Mouse (Mus musculus) lung, adult 2 months (tissue): ENCODE data around the gene Cdkn2aipnl. TPM values are rescaled to one million over a fixed set of nuclear protein-coding genes. Genes with fewer than 3 reads are reported as not detected.

Source experiments
- DNase-seq: peaks from one replicate; pipeline ENCODE4 v3.0.0; 2022
- H3K4me1 ChIP-seq: fragments of 200-500 bp; 2 replicates; pipeline ENCODE4 v1.6.1; 2011; ENCODE audit warnings: low read length; ENCODE audit not compliant: control insufficient read depth, insufficient read depth
- H3K4me3 ChIP-seq: fragments of 200-500 bp; replicated peaks from 2 replicates; pipeline ENCODE3; 2011; ENCODE audit warnings: low read depth, mild to moderate bottlenecking, control low read depth, low read length; ENCODE audit errors: extremely low read depth
- CTCF ChIP-seq: fragments of 200-500 bp; IDR thresholded peaks from 2 replicates; pipeline ENCODE4 v1.5.1; 2011; ENCODE audit warnings: mild to moderate bottlenecking, low read length, control low read depth; ENCODE audit not compliant: insufficient read depth
- POLR2A ChIP-seq: fragments of 200-500 bp; IDR thresholded peaks from 2 replicates; pipeline ENCODE4 v1.6.1; 2011; ENCODE audit warnings: low read depth, mild to moderate bottlenecking, control low read depth, low read length, borderline replicate concordance; ENCODE audit errors: extremely low read depth
- WGBS: fragments of 180-500 bp; shearing (Covaris S2); methylation state at CpG from one replicate; pipeline ENCODE4 v1.1.7; 2018; 5-methylcytosine and 5-hydroxymethylcytosine counted together
- polyA plus RNA-seq: library from polyadenylated mRNA; depleted of rRNA; stranded (reverse); fragments of >200 nt; gene quantifications from 2 replicates; pipeline ENCODE4 v1.2.3, GENCODE M21; 2012

Cdkn2aipnl gene
- polyA plus RNA-seq, 1 experiment = 19.7 TPM

- WGBS = 91% methylated on average over 8 of the region's 8 CpGs
- H3K4me1 ChIP-seq = no peaks in the 10 kb centered on the region
- TF ChIP-seq CTCF (no peak), POLR2A (no peak)
- DNase-seq = no peak
- no peak overlapping the region for H3K4me3 ChIP-seq
Measured at GRCm38 (mm10) chr11:51961761-51962160, 5.7 kb upstream of the Cdkn2aipnl start.

DNA sequence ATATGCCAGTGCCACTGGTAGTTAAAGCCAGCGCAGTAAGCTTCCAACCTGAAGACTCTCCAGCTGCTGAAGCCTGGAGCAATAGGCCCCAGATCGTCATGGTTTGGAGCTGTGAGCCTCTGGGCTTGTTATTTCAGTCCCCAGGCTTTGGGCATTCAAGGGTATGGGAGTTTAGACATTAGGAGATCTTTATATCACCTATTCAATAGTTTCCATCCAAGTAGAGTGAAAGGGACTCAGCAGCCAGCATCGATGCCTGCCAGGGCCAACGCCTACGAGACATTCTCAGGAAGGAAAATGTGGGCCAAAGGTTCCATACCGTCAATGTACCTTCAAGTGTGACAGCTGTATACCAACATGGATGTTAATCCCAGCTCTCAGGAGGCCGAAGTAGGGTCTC, 5.2 kb upstream of the Cdkn2aipnl start:
- TF ChIP-seq POLR2A = no peak
- no peak for TF ChIP-seq CTCF
- Histone ChIP-seq H3K4me3 (no peak overlapping the region), H3K4me1 (peaks cover 2% of the 10 kb centered on the region; the same call in 1 of the 2 replicates)
- WGBS = 87% methylated on average over 7 of the region's 7 CpGs
- no peak for DNase-seq

DNA sequence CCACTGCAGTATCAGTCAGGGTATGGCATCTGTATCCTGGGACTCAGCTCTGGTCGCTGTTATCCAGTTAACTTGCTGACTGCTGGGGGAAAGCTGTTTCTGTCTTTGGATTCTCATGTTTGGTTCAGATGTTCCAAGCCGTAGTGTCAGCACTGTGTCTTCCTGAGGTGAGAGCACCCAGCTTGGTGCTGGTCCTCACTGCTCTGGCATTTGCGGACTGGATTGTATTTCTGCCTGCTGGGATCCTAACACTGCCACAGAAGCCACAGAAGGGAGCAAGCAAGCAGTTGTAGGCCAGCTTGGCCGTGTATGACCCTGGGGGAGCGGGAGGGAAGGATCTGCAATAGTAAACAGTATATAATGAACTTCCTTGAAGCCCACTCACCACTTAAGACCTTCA, 810 bp upstream of the Cdkn2aipnl start:
- WGBS = 82% methylated on average over 5 of the region's 5 CpGs
- no peak for DNase-seq
- TF ChIP-seq CTCF (no peak), POLR2A (no peak)
- Histone ChIP-seq H3K4me1 (peaks cover 6% of the 10 kb centered on the region), H3K4me3 (no peak overlapping the region)

DNA sequence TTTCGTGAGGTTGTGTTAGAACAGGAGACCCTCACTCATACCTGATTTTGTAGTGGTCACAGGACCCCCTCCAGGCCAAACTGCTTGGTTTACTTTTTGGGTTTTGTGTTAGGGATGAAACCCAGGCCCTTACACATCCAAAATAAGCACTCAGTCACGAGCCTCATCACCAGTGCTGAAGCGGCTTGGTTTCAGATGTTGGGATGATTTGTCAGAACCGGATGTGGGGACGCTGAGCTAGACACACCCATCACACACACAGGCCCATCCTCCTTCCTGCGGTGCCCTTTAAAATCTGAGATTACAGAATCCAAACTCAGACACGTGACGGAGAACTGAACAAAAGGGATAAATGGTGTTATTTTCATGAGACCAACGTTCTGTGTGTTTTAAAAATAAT, 1.4 kb downstream of the Cdkn2aipnl start:
- WGBS = 76% methylated on average over 9 of the region's 9 CpGs
- no peak for TF ChIP-seq CTCF
- TF ChIP-seq POLR2A = no peak
- no peak for DNase-seq
- Histone ChIP-seq H3K4me1 (peaks cover 6% of the 10 kb centered on the region), H3K4me3 (no peak overlapping the region)

DNA sequence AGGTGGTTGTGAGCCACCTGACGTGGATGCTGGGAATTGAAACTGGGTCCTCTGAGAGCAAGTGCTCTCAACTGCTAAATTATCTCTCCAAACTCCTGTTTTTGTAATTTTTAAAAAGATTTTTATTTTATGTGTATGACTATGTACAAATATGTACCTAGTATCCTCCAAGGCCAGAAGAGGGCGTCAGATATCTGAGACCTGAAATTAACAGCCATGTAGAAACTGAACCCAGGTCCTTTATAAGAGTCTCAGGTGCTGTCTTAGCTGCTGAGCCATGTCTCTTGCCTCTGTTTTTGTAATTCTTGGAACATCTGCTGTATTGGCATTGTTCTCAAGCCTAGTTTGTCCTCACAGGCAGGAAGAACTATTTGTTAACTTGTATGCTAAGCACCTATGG, 2.0 kb downstream of the Cdkn2aipnl start:
- WGBS = 91% methylated on average over 2 of the region's 2 CpGs
- DNase-seq = no peak
- no peak for TF ChIP-seq CTCF
- no peak for TF ChIP-seq POLR2A
- H3K4me1 ChIP-seq = peaks cover 6% of the 10 kb centered on the region
- no peak overlapping the region for H3K4me3 ChIP-seq

- TF ChIP-seq POLR2A (no peak), CTCF (no peak)
- WGBS = 90% methylated on average over 6 of the region's 6 CpGs
- no peak overlapping the region for H3K4me3 ChIP-seq
- H3K4me1 ChIP-seq = peaks cover 6% of the 10 kb centered on the region
- DNase-seq = no peak
Measured at GRCm38 (mm10) chr11:51971644-51972043, 4.2 kb downstream of the Cdkn2aipnl start.

DNA sequence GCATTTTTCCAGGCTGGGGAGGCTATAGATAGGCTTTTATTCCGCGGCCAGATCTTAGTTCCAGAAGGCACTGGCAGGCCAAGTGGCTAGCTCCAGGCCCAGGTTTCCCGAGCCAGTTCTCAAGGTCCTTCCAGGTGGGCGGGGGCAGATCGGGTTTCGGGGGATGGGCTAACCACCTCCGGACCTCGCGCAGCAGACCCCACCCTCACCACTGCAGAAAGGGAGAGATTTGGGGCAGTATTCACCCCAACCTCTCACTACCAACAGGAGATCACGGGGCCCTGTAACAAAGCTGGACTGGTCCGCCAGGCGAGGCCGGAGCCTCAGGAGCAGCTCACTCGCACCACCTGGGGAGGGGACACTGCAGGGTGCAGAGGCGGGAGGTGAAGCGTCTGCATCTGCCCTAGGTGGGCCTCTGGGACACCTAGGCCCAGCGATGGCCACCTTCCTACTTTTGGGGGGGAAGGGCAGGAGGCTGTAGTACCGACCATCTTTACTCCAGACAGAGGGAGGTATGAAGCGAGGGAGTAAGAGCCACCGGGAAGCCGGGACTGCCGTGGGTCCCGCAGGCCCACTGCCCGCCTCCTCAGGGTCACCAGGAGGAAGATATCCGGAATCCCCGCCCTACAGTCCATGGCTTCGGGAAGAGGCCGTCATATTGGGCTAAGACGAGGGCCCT, 32.3 kb downstream of the Cdkn2aipnl start:
- TF ChIP-seq CTCF = no peak
- TF ChIP-seq POLR2A = no peak; the same call in 1 of the 2 replicates
- peak; percentile 69 for DNase-seq
- H3K4me1 ChIP-seq = peaks cover 6% of the 10 kb centered on the region; the same call in 1 of the 2 replicates
- WGBS = under 1% methylated on average over 29 of the region's 29 CpGs
- H3K4me3 ChIP-seq = peak overlapping the region; percentile 70

- WGBS = under 1% methylated on average over 57 of the region's 63 CpGs
- DNase-seq = peak; percentile 94
- peak within 1 kb of the TSS; percentile 70 for H3K4me3 ChIP-seq
- TF ChIP-seq POLR2A = peak; percentile 73; the same call in 1 of the 2 replicates
- TF ChIP-seq CTCF = no peak
- peaks cover 6% of the 10 kb centered on the region; the same call in 1 of the 2 replicates for H3K4me1 ChIP-seq
Measured at GRCm38 (mm10) chr11:52000290-52000962, 33.0 kb downstream of the Cdkn2aipnl start, which contains the start of gene Ube2b. TSS of gene Ube2b (minus strand) at chr11:52000762.

GRCm38 (mm10) chr11:52001341-52001740, 33.9 kb downstream of the Cdkn2aipnl start:
- TF ChIP-seq CTCF (no peak), POLR2A (no peak)
- H3K4me3 ChIP-seq = no peak overlapping the region
- H3K4me1 ChIP-seq = peaks cover 6% of the 10 kb centered on the region; the same call in 1 of the 2 replicates
- no peak for DNase-seq
- 57% methylated on average over 10 of the region's 10 CpGs for WGBS
